ENCODE assay signal across 13 mouse cellular contexts in genomic region chr10:128556286-128556685, GRCm38 (mm10). TPM values are rescaled to one million over a fixed set of nuclear protein-coding genes. Genes with fewer than 3 reads are reported as not detected.
DNase-seq lines count a peak whose midpoint lies in the region; ATAC-seq and TF ChIP-seq lines count a peak whose summit lies in the region.
"Had no signal": no experiment of that assay in that cellular context is flagged by ENCODE, and none has a peak within 500 bp of the region (broad histone marks: within the 10 kb centered on the region; RNA-seq: fewer than 3 reads in every experiment).

No protein-coding gene starts in this region.

- intact Hi-C loops in gastrocnemius, adult 2 months (cut with DNase I) = no loop called here

- H3K36me3 ChIP-seq in stomach, postnatal 0 days (ENCODE audit: control insufficient read depth, insufficient read depth, low read length) = peaks cover 9% of the 10 kb centered on the region
- H3K36me3 ChIP-seq in midbrain, embryonic 10.5 days = peaks cover 47% of the 10 kb centered on the region

- no peak overlapping the region for H3K4me3 ChIP-seq in gastrocnemius, adult 2 months
- H3K4me3 ChIP-seq in stomach, postnatal 0 days (ENCODE audit: low read depth, low read length) = no peak overlapping the region
- no peak overlapping the region for H3K4me3 ChIP-seq in midbrain, embryonic 10.5 days
- H3K4me3 ChIP-seq: forebrain, embryonic 12.5 days; midbrain, embryonic 13.5 days had no signal

- TF ChIP-seq CTCF in gastrocnemius, adult 2 months (IDR thresholded peaks at IDR 0.05) = peak; percentile 43
- TF ChIP-seq CTCF in stomach, postnatal 0 days (IDR thresholded peaks at IDR 0.05; ENCODE audit: low read depth) = peak; percentile 60

- H3K4me1 ChIP-seq in stomach, postnatal 0 days (replicated peaks; ENCODE audit: control insufficient read depth, insufficient read depth) = no peaks in the 10 kb centered on the region
- no peaks in the 10 kb centered on the region for H3K4me1 ChIP-seq in midbrain, embryonic 10.5 days
- H3K4me1 ChIP-seq: forebrain, embryonic 12.5 days; midbrain, embryonic 13.5 days had no signal

- no peaks in the 10 kb centered on the region for H3K9me3 ChIP-seq in stomach, postnatal 0 days (ENCODE audit: control insufficient read depth, low read length)
- H3K9me3 ChIP-seq in midbrain, embryonic 10.5 days (replicated peaks) = no peaks in the 10 kb centered on the region
- H3K9me3 ChIP-seq: forebrain, embryonic 12.5 days; midbrain, embryonic 13.5 days had no signal

- ATAC-seq in stomach, postnatal 0 days (ENCODE audit: low FRiP score, low TSS enrichment) = no peak
- ATAC-seq: midbrain, embryonic 13.5 days had no signal

- no peak for DNase-seq in gastrocnemius, adult 2 months
- no peak for DNase-seq in gastrocnemius, adult 8-10 months (ENCODE audit: low spot score in 2 of 2)
- peak; percentile 19 for DNase-seq in lung, postnatal 36 days
- no peak for DNase-seq in lung, postnatal 4 days
- peak; percentile 72 for DNase-seq in ZHBTc4 (ENCODE audit: low read depth, low spot score)
- DNase-seq in stomach, postnatal 0 days (ENCODE audit: low spot score) = no peak
- no peak for DNase-seq in layer of hippocampus, postnatal 10 days (ENCODE audit: low spot score in 2 of 2)
- no peak for DNase-seq in midbrain, embryonic 10.5 days (ENCODE audit: low spot score)
- DNase-seq: adrenal gland, adult 8-10 months; heart, postnatal 4 days; kidney, postnatal 14 days had no signal

- H3K9ac ChIP-seq in stomach, postnatal 0 days (ENCODE audit: low read length) = no peak overlapping the region
- H3K9ac ChIP-seq: forebrain, embryonic 12.5 days; midbrain, embryonic 13.5 days had no signal

- H3K27me3 ChIP-seq in stomach, postnatal 0 days (ENCODE audit: control insufficient read depth, insufficient read depth, low read length) = no peaks in the 10 kb centered on the region
- no peaks in the 10 kb centered on the region for H3K27me3 ChIP-seq in midbrain, embryonic 10.5 days (ENCODE audit: low read depth, poor library complexity, severe bottlenecking)
- H3K27me3 ChIP-seq: forebrain, embryonic 12.5 days; midbrain, embryonic 13.5 days had no signal

- no peak overlapping the region for H3K4me2 ChIP-seq in stomach, postnatal 0 days (replicated peaks; ENCODE audit: low read depth)
- H3K4me2 ChIP-seq: forebrain, embryonic 12.5 days; midbrain, embryonic 13.5 days had no signal

- no peak overlapping the region for H3K27ac ChIP-seq in gastrocnemius, adult 2 months
- no peak overlapping the region for H3K27ac ChIP-seq in stomach, postnatal 0 days (replicated peaks)
- no peak overlapping the region for H3K27ac ChIP-seq in midbrain, embryonic 10.5 days (replicated peaks)
- H3K27ac ChIP-seq: forebrain, embryonic 12.5 days; midbrain, embryonic 13.5 days had no signal

- no peak for TF ChIP-seq EP300 in stomach, postnatal 0 days (optimal IDR thresholded peaks at IDR 0.05)

RNA-seq across cellular contexts. Expression of gene Rpl41, which starts 7.2 kb away (rescaled TPM):
- total RNA-seq in gastrocnemius, adult 2 months (2021) = 1,000 to 10,000 TPM in 1 of 2 experiments, 100 to 1,000 TPM in 1; 932 to 1,025 TPM
- 1,000 to 10,000 TPM in 2 of 4 experiments, 100 to 1,000 TPM in 2; 907 to 1,327 (median 1,023) TPM for total RNA-seq in gastrocnemius, adult 8-10 months (2022)
- polyA plus RNA-seq in stomach, postnatal 0 days (2015; fragmentation: Nextera tagmentation; extraction: Ambion mirVana) = 3,550 and 3,693 TPM in 2 replicates
- total RNA-seq in layer of hippocampus, postnatal 10 days (2021) = 1,000 to 10,000 TPM; 2,468 to 2,532 TPM
- 2,872 and 3,266 TPM in 2 replicates for polyA plus RNA-seq in midbrain, embryonic 10.5 days (2016; fragmentation: Nextera tagmentation; extraction: Ambion mirVana)

RNA-seq across cellular contexts. Expression of gene Zc3h10, which starts 8.7 kb away (rescaled TPM):
- 1 to 10 TPM; 4.2 to 6.5 TPM for total RNA-seq in gastrocnemius, adult 2 months (2021)
- total RNA-seq in gastrocnemius, adult 8-10 months (2022) = 1 to 10 TPM; 5.7 to 7.5 (median 6.7) TPM
- 7.8 and 8.5 TPM in 2 replicates for polyA plus RNA-seq in stomach, postnatal 0 days (2015; fragmentation: Nextera tagmentation; extraction: Ambion mirVana)
- 10 to 100 TPM; 12.2 to 14.0 TPM for total RNA-seq in layer of hippocampus, postnatal 10 days (2021)
- 15.4 and 19.5 TPM in 2 replicates for polyA plus RNA-seq in midbrain, embryonic 10.5 days (2016; fragmentation: Nextera tagmentation; extraction: Ambion mirVana)

RNA-seq across cellular contexts. Expression of gene Pa2g4, which starts 9.5 kb away (rescaled TPM):
- total RNA-seq in gastrocnemius, adult 2 months (2021) = 10 to 100 TPM; 37.8 to 39.3 TPM
- 10 to 100 TPM; 29.0 to 39.9 (median 33.1) TPM for total RNA-seq in gastrocnemius, adult 8-10 months (2022)
- 131 and 135 TPM in 2 replicates for polyA plus RNA-seq in stomach, postnatal 0 days (2015; fragmentation: Nextera tagmentation; extraction: Ambion mirVana)
- total RNA-seq in layer of hippocampus, postnatal 10 days (2021) = 10 to 100 TPM; 83.2 to 87.6 TPM
- 231 and 262 TPM in 2 replicates for polyA plus RNA-seq in midbrain, embryonic 10.5 days (2016; fragmentation: Nextera tagmentation; extraction: Ambion mirVana)

RNA-seq across cellular contexts. Expression of gene Esyt1, which starts 30.6 kb away (rescaled TPM):
- 10 to 100 TPM; 13.7 to 14.3 TPM for total RNA-seq in gastrocnemius, adult 2 months (2021)
- total RNA-seq in gastrocnemius, adult 8-10 months (2022) = 10 to 100 TPM; 10.4 to 13.5 (median 13.4) TPM
- 15.0 and 15.1 TPM in 2 replicates for polyA plus RNA-seq in stomach, postnatal 0 days (2015; fragmentation: Nextera tagmentation; extraction: Ambion mirVana)
- total RNA-seq in layer of hippocampus, postnatal 10 days (2021) = 10 to 100 TPM; 10.1 to 11.9 TPM
- 17.2 and 23.6 TPM in 2 replicates for polyA plus RNA-seq in midbrain, embryonic 10.5 days (2016; fragmentation: Nextera tagmentation; extraction: Ambion mirVana)

RNA-seq across cellular contexts. Expression of gene Erbb3, which starts 33.2 kb away (rescaled TPM):
- total RNA-seq in gastrocnemius, adult 2 months (2021) = 1 to 10 TPM; 1.6 to 2.6 TPM
- total RNA-seq in gastrocnemius, adult 8-10 months (2022) = 1 to 10 TPM; 2.1 to 2.7 (median 2.2) TPM
- polyA plus RNA-seq in stomach, postnatal 0 days (2015; fragmentation: Nextera tagmentation; extraction: Ambion mirVana) = 18.6 and 18.9 TPM in 2 replicates
- under 1 TPM; 0.71 to 0.76 TPM for total RNA-seq in layer of hippocampus, postnatal 10 days (2021)
- 0.72 and 1.4 TPM in 2 replicates for polyA plus RNA-seq in midbrain, embryonic 10.5 days (2016; fragmentation: Nextera tagmentation; extraction: Ambion mirVana)

Comparison
In these comparisons a context has a peak if more than half of its experiments do, and no peak if none do; other contexts are left out.
1. DNase-seq: peak in lung, postnatal 36 days (single experiment) and ZHBTc4 (single experiment); none in gastrocnemius, adult 2 months (single experiment), gastrocnemius, adult 8-10 months (0 of 2), lung, postnatal 4 days (0 of 2), stomach, postnatal 0 days (single experiment), layer of hippocampus, postnatal 10 days (0 of 2) and midbrain, embryonic 10.5 days (single experiment).